Mouse (Mus musculus) kidney, adult 2 months (tissue): ENCODE data around the gene Hic2.

Source experiments
- CTCF ChIP-seq: fragments of 200-500 bp; conservative IDR thresholded peaks from 2 replicates; pipeline ENCODE4 v1.5.1; 2011; ENCODE audit warnings: low read depth, mild to moderate bottlenecking, control low read depth, low read length, moderate library complexity, mixed read lengths; ENCODE audit not compliant: insufficient read depth, insufficient read length
- POLR2A ChIP-seq: fragments of 200-500 bp; IDR thresholded peaks from one replicate; pipeline ENCODE4 v1.6.1; 2011; ENCODE audit warnings: low read depth, low read length, control low read depth

DNA sequence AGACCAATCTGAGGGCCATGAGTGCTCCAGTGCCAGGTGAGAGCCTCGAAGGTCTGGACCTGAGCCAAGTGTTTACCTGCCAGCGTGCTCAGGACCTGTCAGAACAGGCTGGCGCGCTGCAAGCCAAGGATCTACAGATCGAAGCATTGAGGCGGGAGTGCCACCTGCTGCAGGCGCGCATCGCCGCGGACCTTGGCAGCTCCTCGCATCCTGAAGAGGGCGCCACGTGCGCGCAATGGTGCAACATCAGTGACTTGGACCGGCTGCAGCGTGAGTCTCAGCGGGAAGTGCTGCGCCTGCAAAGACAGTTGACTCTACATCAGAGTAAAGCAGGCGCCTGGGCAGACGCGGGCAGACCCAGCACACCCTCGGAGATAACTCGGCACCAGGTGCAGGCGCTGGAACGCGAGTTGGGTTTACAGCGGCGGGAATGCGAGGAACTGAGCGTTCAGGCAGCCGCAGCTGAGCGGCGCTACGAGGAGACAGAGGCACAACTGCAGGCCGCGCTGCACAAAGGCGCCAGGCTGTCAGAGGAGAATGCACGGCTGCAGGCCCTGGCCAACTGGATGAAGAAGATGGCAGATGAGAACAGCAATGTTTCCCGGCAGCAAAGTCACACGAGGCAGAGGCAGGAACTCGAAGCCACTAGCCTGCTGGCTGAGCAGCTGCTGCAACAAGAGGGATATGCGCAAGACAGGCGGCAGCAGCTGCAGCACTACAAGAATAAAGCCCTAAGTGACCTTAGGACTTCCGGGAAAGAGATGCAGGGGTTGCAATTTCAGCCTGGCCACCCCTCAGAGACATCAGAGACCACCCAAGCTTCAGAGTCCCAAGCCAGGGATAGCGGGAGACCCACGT lies 23.2 kb upstream of the Hic2 start:
- TF ChIP-seq POLR2A (no peak), CTCF (peak; percentile 95)
